Mouse (Mus musculus) hindbrain, embryonic 10.5 days (tissue): ENCODE data around the gene Spo11. TPM values are rescaled to one million over a fixed set of nuclear protein-coding genes. Genes with fewer than 3 reads are reported as not detected.
A peak's percentile ranks its signal among the peaks of the same experiment; 100 is the strongest.

Source experiments
- DNase-seq: peaks from one replicate; pipeline ENCODE4 v3.0.0-alpha.2; 2017; ENCODE audit warnings: low spot score
- H3K27ac ChIP-seq: fragments of 300-500 bp; sonication (generic); 2 replicates; pipeline ENCODE4 v1.5.1; 2016; ENCODE audit warnings: mild to moderate bottlenecking, moderate library complexity
- H3K27me3 ChIP-seq: fragments of 300-500 bp; sonication (generic); 2 replicates; pipeline ENCODE4 v1.6.1; 2016; ENCODE audit warnings: mild to moderate bottlenecking; ENCODE audit not compliant: poor library complexity, insufficient read depth, severe bottlenecking
- H3K36me3 ChIP-seq: fragments of 300-500 bp; sonication (generic); 2 replicates; pipeline ENCODE4 v1.6.1; 2016; ENCODE audit warnings: mild to moderate bottlenecking, moderate library complexity
- H3K4me1 ChIP-seq: fragments of 300-500 bp; sonication (generic); replicated peaks from 2 replicates; pipeline ENCODE4 v1.6.1; 2016; ENCODE audit warnings: mild to moderate bottlenecking
- H3K4me3 ChIP-seq: fragments of 300-500 bp; sonication (generic); 2 replicates; pipeline ENCODE4 v1.5.1; 2016; ENCODE audit warnings: mild to moderate bottlenecking, moderate library complexity
- H3K9me3 ChIP-seq: fragments of 300-500 bp; sonication (generic); 2 replicates; pipeline ENCODE4 v1.6.1; 2016; ENCODE audit warnings: mild to moderate bottlenecking, moderate library complexity
- WGBS: fragments of 180-500 bp; shearing (Covaris S2); methylation state at CpG from one replicate; pipeline ENCODE4 v1.1.7; 2016; 5-methylcytosine and 5-hydroxymethylcytosine counted together
- polyA plus RNA-seq: library from polyadenylated mRNA; unstranded; fragments of >200 nt; fragmentation: Nextera tagmentation; extraction: Ambion mirVana; gene quantifications from 2 replicates; pipeline ENCODE4 v1.2.1, GENCODE M21; 2016

Gene Spo11
- polyA plus RNA-seq, 1 experiment from 2014 or later = 0.47 TPM

- Histone ChIP-seq H3K27me3 (peaks cover 39% of the 10 kb centered on the region), H3K4me3 (peak overlapping the region; percentile 86), H3K4me1 (peaks cover 73% of the 10 kb centered on the region), H3K27ac (peak overlapping the region; percentile 96), H3K36me3 (peaks cover 33% of the 10 kb centered on the region), H3K9me3 (no peaks in the 10 kb centered on the region)
- WGBS = under 1% methylated on average over 54 of the region's 54 CpGs
- DNase-seq = peak; percentile 92
These were observed 44.1 kb downstream of the Spo11 start for GRCm38 (mm10) chr2:173021633-173022055.

- peaks cover 38% of the 10 kb centered on the region for H3K36me3 ChIP-seq
- peak overlapping the region; percentile 96 for H3K27ac ChIP-seq
- H3K4me3 ChIP-seq = peak overlapping the region; percentile 86
- WGBS = under 1% methylated on average over 50 of the region's 51 CpGs
- no peaks in the 10 kb centered on the region for H3K9me3 ChIP-seq
- H3K4me1 ChIP-seq = peaks cover 78% of the 10 kb centered on the region
- H3K27me3 ChIP-seq = peaks cover 35% of the 10 kb centered on the region
- peak; percentile 73 for DNase-seq
These were observed 44.7 kb downstream of the Spo11 start for GRCm38 (mm10) chr2:173022056-173022681.

DNA sequence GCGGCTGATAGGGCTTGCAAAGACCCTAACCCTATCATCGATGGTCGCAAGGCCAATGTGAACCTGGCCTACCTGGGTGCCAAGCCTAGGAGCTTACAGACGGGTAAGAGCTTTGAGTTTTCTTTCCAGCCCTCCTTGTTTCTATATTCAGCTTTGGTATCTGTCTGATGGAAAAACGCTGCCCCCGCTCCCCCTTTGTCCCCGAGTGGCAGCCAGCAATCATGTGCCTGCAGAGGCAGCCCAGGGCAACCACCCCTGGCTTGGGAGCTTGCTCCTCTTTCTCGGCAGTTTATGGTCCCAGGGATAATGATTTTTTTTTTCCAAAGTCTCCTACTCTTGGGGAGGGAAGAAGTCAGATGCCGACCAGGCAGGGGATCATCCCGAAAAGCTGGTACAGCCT is 45.3 kb downstream of the Spo11 start:
- 34% methylated on average over 10 of the region's 10 CpGs for WGBS
- Histone ChIP-seq H3K36me3 (peaks cover 45% of the 10 kb centered on the region), H3K27me3 (peaks cover 30% of the 10 kb centered on the region), H3K4me1 (peaks cover 85% of the 10 kb centered on the region), H3K4me3 (peak overlapping the region; percentile 86), H3K9me3 (no peaks in the 10 kb centered on the region), H3K27ac (peak overlapping the region; percentile 96)
- no peak for DNase-seq

- H3K36me3 ChIP-seq = peaks cover 51% of the 10 kb centered on the region
- peak overlapping the region; percentile 86 for H3K4me3 ChIP-seq
- H3K9me3 ChIP-seq = no peaks in the 10 kb centered on the region
- 86% methylated on average over 7 of the region's 7 CpGs for WGBS
- peaks cover 89% of the 10 kb centered on the region for H3K4me1 ChIP-seq
- peak overlapping the region; percentile 96 for H3K27ac ChIP-seq
- H3K27me3 ChIP-seq = peaks cover 26% of the 10 kb centered on the region
- no peak for DNase-seq
These were observed 45.9 kb downstream of the Spo11 start for GRCm38 (mm10) chr2:173023371-173023851.

- Histone ChIP-seq H3K27ac (peak overlapping the region; percentile 45; the same call in 1 of the 2 replicates), H3K9me3 (no peaks in the 10 kb centered on the region), H3K4me1 (peaks cover 89% of the 10 kb centered on the region), H3K4me3 (peak overlapping the region; percentile 86), H3K27me3 (peaks cover 21% of the 10 kb centered on the region), H3K36me3 (peaks cover 56% of the 10 kb centered on the region)
- WGBS = 78% methylated on average over 4 of the region's 4 CpGs
- no peak for DNase-seq
These were observed 46.5 kb downstream of the Spo11 start for GRCm38 (mm10) chr2:173023966-173024365.

- H3K4me3 ChIP-seq = peak overlapping the region; percentile 86; the same call in 1 of the 2 replicates
- DNase-seq = no peak
- H3K36me3 ChIP-seq = peaks cover 61% of the 10 kb centered on the region
- H3K27ac ChIP-seq = peak overlapping the region; percentile 71
- H3K4me1 ChIP-seq = peaks cover 87% of the 10 kb centered on the region
- H3K9me3 ChIP-seq = no peaks in the 10 kb centered on the region
- 67% methylated on average over 8 of the region's 8 CpGs for WGBS
- peaks cover 17% of the 10 kb centered on the region for H3K27me3 ChIP-seq
These were observed 46.9 kb downstream of the Spo11 start for GRCm38 (mm10) chr2:173024392-173024791.

GRCm38 (mm10) chr2:173024938-173025337 is 47.4 kb downstream of the Spo11 start:
- peak; percentile 50 for DNase-seq
- Histone ChIP-seq H3K36me3 (peaks cover 66% of the 10 kb centered on the region), H3K27ac (peak overlapping the region; percentile 71), H3K4me3 (peak overlapping the region; percentile 86; the same call in 1 of the 2 replicates), H3K4me1 (peaks cover 81% of the 10 kb centered on the region), H3K9me3 (no peaks in the 10 kb centered on the region), H3K27me3 (peaks cover 14% of the 10 kb centered on the region)
- 24% methylated on average over 4 of the region's 4 CpGs for WGBS

DNA sequence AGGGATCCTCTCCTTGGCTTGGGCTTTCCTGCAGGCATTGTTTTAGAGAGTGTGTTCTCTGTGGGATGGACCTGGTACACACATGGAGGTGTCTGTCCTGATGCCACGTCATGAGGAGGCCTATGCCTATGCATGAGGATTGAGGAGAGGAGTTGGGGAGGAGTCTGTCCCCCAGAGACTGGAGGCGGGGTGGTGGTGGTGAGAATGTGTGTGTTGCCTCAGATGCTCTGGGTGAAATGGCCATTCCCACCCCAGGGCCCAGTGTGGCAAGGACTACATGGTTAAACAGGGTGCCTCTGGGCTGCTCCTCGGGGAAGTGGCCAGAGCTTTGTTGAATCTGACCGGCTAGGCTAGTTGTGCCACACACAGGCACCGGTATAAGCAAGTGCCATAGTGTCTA is 48.8 kb downstream of the Spo11 start:
- no peak for DNase-seq
- peaks cover 1% of the 10 kb centered on the region; the same call in 1 of the 2 replicates for H3K27me3 ChIP-seq
- 0 out of 2 replicates have a peak overlapping the region, but pooled peaks have one; percentile 71 for H3K27ac ChIP-seq
- H3K9me3 ChIP-seq = no peaks in the 10 kb centered on the region
- 88% methylated on average over 5 of the region's 5 CpGs for WGBS
- H3K36me3 ChIP-seq = peaks cover 80% of the 10 kb centered on the region
- H3K4me3 ChIP-seq = no peak overlapping the region
- peaks cover 72% of the 10 kb centered on the region for H3K4me1 ChIP-seq

DNA sequence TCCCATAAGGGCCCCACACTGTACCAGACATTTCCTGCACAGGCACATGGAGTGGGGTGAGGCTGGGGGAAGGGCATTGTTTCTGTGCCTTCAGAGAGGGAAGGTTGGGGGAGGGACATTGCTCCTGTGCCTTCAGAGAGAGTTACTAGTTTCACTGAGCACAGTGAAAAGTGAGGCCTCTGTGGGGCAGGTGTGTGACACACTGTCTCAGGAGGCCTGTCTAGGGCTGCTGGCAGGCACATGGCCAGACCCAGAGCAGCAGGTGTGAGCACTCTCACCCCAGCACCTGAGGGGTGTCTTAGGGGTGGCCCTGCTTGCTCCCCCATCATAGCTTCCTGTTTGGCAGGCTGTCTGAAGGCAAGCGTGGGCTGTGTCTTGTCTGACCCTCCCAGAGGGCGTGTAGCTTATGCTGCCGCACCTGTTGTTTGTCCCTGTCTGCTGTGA is 49.2 kb downstream of the Spo11 start:
- Histone ChIP-seq H3K27me3 (no peaks in the 10 kb centered on the region), H3K4me3 (no peak overlapping the region), H3K4me1 (peaks cover 71% of the 10 kb centered on the region), H3K36me3 (peaks cover 84% of the 10 kb centered on the region), H3K27ac (0 out of 2 replicates have a peak overlapping the region, but pooled peaks have one; percentile 71), H3K9me3 (no peaks in the 10 kb centered on the region)
- no peak for DNase-seq
- 85% methylated on average over 3 of the region's 3 CpGs for WGBS

DNA sequence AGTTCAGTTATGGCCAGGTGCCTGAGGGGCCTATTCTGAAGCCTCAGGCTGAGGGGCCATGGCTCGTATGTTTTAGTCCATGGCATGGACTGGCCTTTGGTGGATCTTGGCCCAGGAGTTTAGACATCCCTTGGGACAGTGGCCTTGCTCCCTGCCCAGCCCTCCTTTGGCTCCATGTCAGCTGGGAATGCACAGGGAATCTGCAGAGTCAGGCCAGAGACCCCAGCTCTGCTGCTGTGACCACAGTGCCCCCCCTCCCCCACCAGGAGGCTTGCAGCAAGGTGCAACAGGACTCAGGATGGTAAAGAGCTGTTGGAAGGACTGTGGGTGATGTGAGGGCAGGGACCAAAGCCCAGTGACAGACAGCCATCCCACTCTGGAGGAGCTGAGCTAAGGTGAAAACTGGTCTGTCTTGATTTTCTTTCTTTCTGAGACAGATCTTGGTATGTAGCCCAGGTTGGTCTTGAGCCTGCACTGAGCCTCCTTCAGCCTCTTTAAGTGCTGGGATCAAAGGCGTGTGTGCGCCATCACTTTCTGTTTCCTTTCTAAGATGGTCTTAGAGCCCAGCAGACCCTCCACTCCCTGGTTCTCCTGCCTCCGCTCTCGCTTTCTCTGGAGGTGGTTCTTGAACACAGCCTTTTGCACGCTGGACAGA is 49.8 kb downstream of the Spo11 start:
- H3K4me1 ChIP-seq = peaks cover 68% of the 10 kb centered on the region
- H3K9me3 ChIP-seq = no peaks in the 10 kb centered on the region
- no peak for DNase-seq
- no peaks in the 10 kb centered on the region for H3K27me3 ChIP-seq
- peak overlapping the region; percentile 5; the same call in 1 of the 2 replicates for H3K27ac ChIP-seq
- 92% methylated on average over 6 of the region's 6 CpGs for WGBS
- peaks cover 90% of the 10 kb centered on the region for H3K36me3 ChIP-seq
- H3K4me3 ChIP-seq = no peak overlapping the region

DNA sequence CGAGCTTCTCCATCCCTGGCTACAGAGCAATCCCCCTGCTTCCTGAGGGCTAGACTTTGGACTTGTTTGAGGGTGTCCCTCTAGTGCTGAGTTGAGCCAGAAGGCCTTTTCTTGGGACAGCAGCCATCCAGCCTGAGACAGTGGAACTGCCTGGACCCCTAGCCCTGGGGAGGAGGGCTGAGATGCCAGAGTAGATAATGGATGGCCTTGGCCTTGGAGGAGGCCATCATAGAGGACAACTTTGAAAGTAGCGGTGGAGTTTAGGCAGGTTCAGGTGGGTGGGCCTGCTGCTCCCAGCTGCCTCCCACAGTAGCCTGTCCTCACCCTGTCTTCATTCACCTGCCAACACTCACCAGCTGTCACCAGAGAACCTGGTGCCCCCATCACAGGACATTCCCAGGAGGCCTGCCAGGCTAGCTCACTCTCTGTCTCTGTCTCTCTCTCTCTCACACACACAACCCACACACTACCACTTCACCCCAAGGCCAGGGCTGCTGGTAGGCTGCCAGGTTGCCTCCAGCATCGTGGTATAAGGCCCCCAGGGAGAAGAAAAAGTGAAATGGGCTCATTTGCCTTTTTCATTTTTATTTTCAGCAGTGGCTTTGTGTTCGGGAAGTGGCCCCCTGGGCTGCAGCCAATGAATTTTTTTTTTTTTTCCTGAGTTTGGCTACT is 50.5 kb downstream of the Spo11 start:
- Histone ChIP-seq H3K27me3 (no peaks in the 10 kb centered on the region), H3K4me1 (peaks cover 61% of the 10 kb centered on the region), H3K4me3 (no peak overlapping the region), H3K27ac (peak overlapping the region; percentile 5; the same call in 1 of the 2 replicates), H3K36me3 (peaks cover 96% of the 10 kb centered on the region), H3K9me3 (no peaks in the 10 kb centered on the region)
- DNase-seq = no peak
- 81% methylated on average over 4 of the region's 4 CpGs for WGBS

- H3K27me3 ChIP-seq = no peaks in the 10 kb centered on the region
- 80% methylated on average over 3 of the region's 3 CpGs for WGBS
- H3K4me1 ChIP-seq = peaks cover 58% of the 10 kb centered on the region
- 0 out of 2 replicates have a peak overlapping the region, but pooled peaks have one; percentile 45 for H3K27ac ChIP-seq
- H3K36me3 ChIP-seq = peaks cover 99% of the 10 kb centered on the region
- no peaks in the 10 kb centered on the region for H3K9me3 ChIP-seq
- H3K4me3 ChIP-seq = no peak overlapping the region
- no peak for DNase-seq
These were observed 51.1 kb downstream of the Spo11 start for GRCm38 (mm10) chr2:173028508-173029031.
